Mouse (Mus musculus): ENCODE data around the gene Spp2. TPM values are rescaled to one million over a fixed set of nuclear protein-coding genes. Genes with fewer than 3 reads are reported as not detected.

Gene Spp2
- polyA plus RNA-seq, 1 experiment from 2014 or later = 0.83 TPM

DNA sequence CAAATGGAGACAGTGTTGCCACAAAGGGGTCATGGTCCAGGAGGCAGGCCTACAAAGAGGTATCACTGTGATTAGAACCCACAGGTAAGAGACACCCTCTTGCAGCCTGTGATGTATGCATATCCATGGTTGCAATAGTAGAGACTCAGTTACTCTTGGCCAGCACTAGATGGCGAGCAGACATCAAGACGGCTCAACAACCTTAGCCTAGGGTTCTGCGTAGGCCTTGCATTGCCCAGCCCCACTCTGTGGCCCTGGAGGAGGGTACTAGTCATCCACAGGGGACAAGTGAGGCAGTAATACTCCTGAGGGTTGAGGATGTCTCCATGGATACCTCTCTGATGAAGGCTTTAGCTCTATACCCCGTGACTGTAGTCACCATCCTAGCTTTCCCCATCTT is 59.0 kb downstream of the Spp2 start:
- peak; percentile 54 for DNase-seq (ENCODE audit: low spot score)

DNA sequence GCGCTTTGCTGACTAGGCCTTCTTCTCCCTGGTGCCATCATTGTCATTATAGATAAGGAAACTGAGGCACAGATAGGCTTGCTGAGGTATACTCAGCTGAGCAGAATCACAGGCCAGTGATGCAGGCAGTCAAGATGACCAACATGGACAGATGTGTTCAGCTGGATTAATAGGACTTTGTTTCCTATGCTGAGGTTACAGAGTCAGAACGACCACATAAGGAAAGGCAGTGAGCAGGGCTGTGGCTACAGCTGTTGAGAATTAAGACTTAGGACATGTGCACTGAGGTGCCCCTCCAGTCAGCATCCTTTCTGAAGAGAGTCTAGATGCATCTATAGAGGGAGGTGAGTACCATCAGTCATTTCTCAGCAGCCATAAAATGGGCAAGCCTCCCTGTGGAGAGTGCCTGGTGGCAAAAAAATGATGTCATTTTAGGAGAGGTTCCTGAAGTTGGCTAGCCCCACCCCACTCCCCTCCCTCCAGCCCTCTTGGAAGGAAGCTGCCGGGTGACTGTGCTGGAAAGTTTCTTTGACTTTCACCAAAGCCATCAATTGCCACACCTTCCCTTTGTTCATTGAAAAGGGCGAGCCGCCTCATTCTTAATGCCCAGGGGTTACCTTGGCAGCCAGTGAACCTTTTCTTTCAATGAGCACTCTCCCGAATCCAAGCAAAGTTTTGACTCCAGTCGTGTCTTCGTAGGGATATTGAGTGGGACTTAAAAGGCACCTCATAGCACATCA is 59.7 kb downstream of the Spp2 start:
- no peak for DNase-seq (ENCODE audit: low spot score)

DNA sequence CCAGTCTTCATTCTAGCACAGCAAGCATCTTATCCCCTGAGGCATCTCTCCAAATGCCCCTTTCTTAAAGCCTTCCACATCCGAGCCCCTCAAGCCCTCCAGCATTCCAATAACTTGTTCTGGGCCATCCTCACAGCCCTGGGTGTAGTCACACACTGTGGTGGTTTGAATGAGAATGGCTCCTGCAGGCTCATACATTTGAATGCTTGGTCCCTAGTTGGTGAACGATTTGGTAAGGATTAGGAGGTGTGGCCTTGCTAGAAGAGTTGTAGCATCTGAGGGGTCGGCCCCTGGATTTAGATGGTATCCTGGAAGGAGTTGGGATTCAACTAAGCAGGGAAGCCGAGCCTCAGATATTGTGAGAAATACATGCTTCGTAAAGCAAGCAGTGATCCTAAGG is 61.1 kb downstream of the Spp2 start:
- DNase-seq (ENCODE audit: low spot score) = no peak

DNA sequence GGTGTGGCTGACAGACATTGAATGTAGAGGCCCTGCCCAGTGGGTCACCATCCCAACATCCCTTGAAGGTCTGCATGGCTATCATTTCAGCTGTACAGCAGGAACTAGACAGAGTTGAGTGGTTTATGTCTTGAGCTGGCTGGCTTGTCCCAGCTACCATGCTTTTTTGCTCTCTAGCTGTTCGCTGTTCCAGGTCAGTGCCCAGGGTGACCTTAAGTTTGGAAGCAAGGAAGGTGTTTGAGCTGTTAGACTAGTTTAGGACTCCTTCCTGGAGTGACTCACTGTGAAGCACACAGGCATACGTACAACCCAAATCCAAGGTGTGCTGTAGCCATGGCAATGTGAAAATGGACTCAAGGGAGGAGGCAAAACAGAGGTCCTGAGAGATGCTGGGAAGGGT is 61.6 kb downstream of the Spp2 start:
- DNase-seq (ENCODE audit: low spot score) = no peak

DNA sequence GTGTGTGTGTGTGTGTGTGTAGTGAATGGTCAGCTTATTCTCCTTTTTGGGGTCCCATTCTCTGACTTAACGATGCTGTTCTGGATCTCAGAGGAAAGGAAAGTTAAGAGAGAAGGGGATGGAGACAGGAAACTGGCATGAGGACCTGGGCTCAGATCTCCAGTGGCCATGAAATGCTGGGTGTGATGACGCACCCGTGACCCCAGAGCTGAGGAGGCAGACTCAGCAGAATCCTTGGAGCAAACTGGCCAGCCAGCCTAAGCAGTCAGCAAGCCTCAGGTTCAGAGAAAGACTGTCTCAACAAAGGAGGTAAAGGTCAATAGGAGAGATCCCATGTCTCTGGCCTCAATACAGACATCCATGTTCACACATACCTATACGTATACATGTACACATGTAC is 63.0 kb downstream of the Spp2 start:
- no peak for DNase-seq (ENCODE audit: low spot score)

DNA sequence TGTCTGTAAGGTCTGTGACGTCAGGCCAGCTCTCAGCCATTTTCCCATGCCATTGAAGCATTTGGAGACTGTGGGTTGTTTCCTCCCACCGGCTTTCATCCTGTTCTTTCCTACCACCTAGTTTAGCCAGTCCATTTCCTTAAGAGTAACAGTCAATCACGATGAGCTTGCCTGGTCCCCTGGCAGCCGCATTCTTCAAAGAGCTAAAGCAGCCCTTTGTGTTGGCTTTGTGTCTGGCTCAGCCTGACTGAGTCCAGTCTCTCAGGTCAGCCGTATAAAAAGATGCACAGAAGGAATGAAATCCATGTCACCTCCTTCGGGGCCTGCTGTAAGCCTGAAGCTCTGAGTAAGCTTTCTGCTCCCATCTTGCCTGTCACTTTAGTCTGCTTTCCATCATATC is 65.5 kb downstream of the Spp2 start:
- DNase-seq (ENCODE audit: low spot score) = no peak

DNA sequence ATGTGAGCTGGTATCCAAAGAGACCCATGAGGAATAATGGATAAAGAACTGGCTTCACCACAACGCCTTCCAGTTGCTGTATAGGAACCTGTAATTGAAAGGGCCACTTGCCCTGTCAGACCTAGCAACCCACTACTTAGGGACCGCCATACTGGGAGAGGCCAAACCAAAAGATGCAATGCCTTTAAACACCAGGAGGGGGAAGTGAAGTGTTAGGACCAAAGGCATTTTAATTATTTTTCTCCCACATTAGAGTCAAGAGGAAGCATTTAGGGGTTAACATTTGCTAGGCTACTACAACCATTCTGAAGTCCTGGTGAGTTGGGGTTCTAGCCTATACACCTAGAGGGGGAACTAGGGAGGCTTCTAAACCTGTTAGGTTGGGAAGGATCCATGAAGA is 67.1 kb downstream of the Spp2 start:
- DNase-seq (ENCODE audit: low spot score) = peak; percentile 38

DNA sequence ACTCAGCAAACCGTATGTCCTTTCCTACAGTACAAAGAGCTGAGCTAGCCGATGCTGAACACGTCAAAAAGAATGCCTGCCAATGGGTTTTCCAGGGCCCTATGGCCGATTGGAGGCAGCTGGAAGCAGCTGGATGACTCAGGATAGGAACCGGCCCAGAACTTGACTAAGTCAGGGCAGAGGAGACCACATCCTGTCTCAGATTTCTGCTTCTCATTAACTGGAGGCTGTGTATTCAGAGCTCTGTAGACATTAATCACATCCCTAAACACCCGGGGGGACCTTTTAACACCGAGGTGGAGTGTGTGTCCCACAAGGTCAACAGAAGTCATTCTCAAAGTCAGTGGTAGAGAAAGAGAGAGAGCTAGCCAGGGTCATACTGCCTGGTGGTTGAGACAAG is 67.8 kb downstream of the Spp2 start:
- DNase-seq (ENCODE audit: low spot score) = peak; percentile 64

DNA sequence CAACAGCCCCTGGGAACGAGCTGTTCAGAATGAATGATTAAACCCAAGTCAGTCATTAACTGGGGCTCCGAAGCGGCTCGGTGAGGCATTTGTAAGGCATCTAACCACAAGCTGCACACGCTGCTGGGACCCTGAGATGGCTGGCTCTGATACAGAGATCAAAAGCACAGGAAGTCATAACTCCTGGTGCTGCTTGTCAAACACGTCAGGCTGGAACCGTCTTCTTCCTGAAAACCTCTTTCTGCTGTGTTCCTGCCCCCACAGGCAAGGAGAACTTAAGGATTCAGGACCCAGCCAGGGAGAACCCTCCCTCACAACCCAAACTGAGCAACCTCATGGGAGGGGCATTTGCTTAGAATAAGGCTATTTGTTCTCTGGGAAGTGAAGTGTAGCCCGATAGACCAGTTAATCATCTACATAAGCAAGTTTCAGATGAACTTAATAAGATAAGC is 68.8 kb downstream of the Spp2 start:
- DNase-seq (ENCODE audit: low spot score) = peak; percentile 81

Other genes starting within 250 kb of the Spp2 start
- not detected in 2 replicates for gene Ugt1a5, start 240.9 kb upstream of the Spp2 start, polyA plus RNA-seq (2015; fragmentation: Nextera tagmentation; extraction: Ambion mirVana)
- gene Ugt1a2, start 206.4 kb upstream of the Spp2 start, polyA plus RNA-seq (2015; fragmentation: Nextera tagmentation; extraction: Ambion mirVana) = 0.13 TPM in 1 of 2 replicates, not detected in the other
- gene Dnajb3, start 201.2 kb upstream of the Spp2 start, polyA plus RNA-seq (2015; fragmentation: Nextera tagmentation; extraction: Ambion mirVana) = 2.9 and 3.9 TPM in 2 replicates
- gene Ugt1a1, start 195.0 kb upstream of the Spp2 start, polyA plus RNA-seq (2015; fragmentation: Nextera tagmentation; extraction: Ambion mirVana) = 0.36 and 0.54 TPM in 2 replicates
- gene Mroh2a, start 180.0 kb upstream of the Spp2 start, polyA plus RNA-seq (2015; fragmentation: Nextera tagmentation; extraction: Ambion mirVana) = 0.64 and 1.4 TPM in 2 replicates
- 82.7 and 102 TPM in 2 replicates for gene Hjurp, start 129.3 kb upstream of the Spp2 start, polyA plus RNA-seq (2015; fragmentation: Nextera tagmentation; extraction: Ambion mirVana)
- not detected in 2 replicates for gene Trpm8, start 129.3 kb upstream of the Spp2 start, polyA plus RNA-seq (2015; fragmentation: Nextera tagmentation; extraction: Ambion mirVana)
- gene Glrp1, start 103.1 kb downstream of the Spp2 start, polyA plus RNA-seq (2015; fragmentation: Nextera tagmentation; extraction: Ambion mirVana) = 0.13 and 0.31 TPM in 2 replicates

All from thymus, postnatal 0 days (tissue).